Mouse (Mus musculus) heart, adult 2 months (tissue): Measurements from ENCODE around the gene Zfp518b. TPM values are rescaled to one million over a fixed set of nuclear protein-coding genes. Genes with fewer than 3 reads are reported as not detected.
A peak's percentile ranks its signal among the peaks of the same experiment; 100 is the strongest.

ENCODE experiments used
- DNase-seq, 2 experiments: peaks; one replicate each; pipeline ENCODE4 v3.0.0; 2021
- H3K27ac ChIP-seq: fragments of 200-600 bp; 2 replicates; pipeline ENCODE4 v1.8.1; 2022
- H3K27me3 ChIP-seq: fragments of 200-500 bp; 2 replicates; pipeline ENCODE4 v1.6.1; 2012; ENCODE audit warnings: mild to moderate bottlenecking, low read length, inconsistent platforms, mixed read lengths; ENCODE audit not compliant: control insufficient read depth, insufficient read depth
- H3K36me3 ChIP-seq: fragments of 200-500 bp; 2 replicates; pipeline ENCODE4 v1.6.1; 2012; ENCODE audit warnings: low read length, inconsistent platforms; ENCODE audit not compliant: control insufficient read depth, insufficient read depth
- H3K4me1 ChIP-seq: fragments of 200-500 bp; 2 replicates; pipeline ENCODE4 v1.6.1; 2011; ENCODE audit warnings: low read length; ENCODE audit not compliant: control insufficient read depth, insufficient read depth
- H3K4me3 ChIP-seq: fragments of 200-600 bp; 2 replicates; pipeline ENCODE4 v1.8.1; 2022
- H3K79me2 ChIP-seq: fragments of 200-500 bp; replicated peaks from 2 replicates; pipeline ENCODE4 v1.6.1; 2012; ENCODE audit warnings: mild to moderate bottlenecking, inconsistent platforms, low read length, moderate library complexity, mixed read lengths; ENCODE audit not compliant: control insufficient read depth, insufficient read depth
- H3K9ac ChIP-seq: fragments of 200-500 bp; 2 replicates; pipeline ENCODE4 v1.6.1; 2012; ENCODE audit warnings: low read depth, mild to moderate bottlenecking, control low read depth, inconsistent platforms, low read length, mixed read lengths
- CTCF ChIP-seq: fragments of 200-600 bp; IDR thresholded peaks from 2 replicates; pipeline ENCODE4 v1.8.1; 2022; ENCODE audit warnings: antibody characterized with exemption, mild to moderate bottlenecking, moderate library complexity
- EP300 ChIP-seq: fragments of 200-500 bp; IDR thresholded peaks from 2 replicates; pipeline ENCODE4 v1.6.1; 2011; ENCODE audit warnings: low read depth, low read length, control low read depth; ENCODE audit not compliant: insufficient read depth
- POLR2A ChIP-seq: fragments of 200-500 bp; IDR thresholded peaks from 2 replicates; pipeline ENCODE4 v1.6.1; 2011; ENCODE audit warnings: mild to moderate bottlenecking, low read depth, low read length, control low read depth; ENCODE audit not compliant: insufficient read depth
- WGBS: fragments of 180-500 bp; shearing (Covaris S2); methylation state at CpG from one replicate; pipeline ENCODE4 v1.1.7; 2018; 5-methylcytosine and 5-hydroxymethylcytosine counted together
- intact Hi-C: fragments of 180-260 bp; cut with DNase I; formaldehyde crosslinking; loops from one replicate; pipeline ENCODE4 v1.15.1; 2025
- polyA plus RNA-seq: library from polyadenylated mRNA; depleted of rRNA; stranded (reverse); fragments of >200 nt; gene quantifications from 2 replicates; pipeline ENCODE4 v1.2.3, GENCODE M21; 2012; rRNA removed
- total RNA-seq, 2 experiments: library from RNA; stranded (reverse); gene quantifications; 2 replicates each; pipeline ENCODE4 v1.2.3; 2021

Zfp518b gene
- total and polyA plus RNA-seq, 3 experiments = 1.4 to 4.8 (median 4.0) TPM

GRCm38 (mm10) chr5:38626883-38627282, 57.7 kb downstream of the Zfp518b start:
- Histone ChIP-seq H3K79me2 (no peaks in the 10 kb centered on the region), H3K4me1 (no peaks in the 10 kb centered on the region), H3K27ac (no peak overlapping the region), H3K27me3 (no peaks in the 10 kb centered on the region), H3K9ac (no peak overlapping the region), H3K36me3 (no peaks in the 10 kb centered on the region), H3K4me3 (no peak overlapping the region)
- 61% methylated on average over 3 of the region's 3 CpGs for WGBS
- intact Hi-C loops = no loop called here
- TF ChIP-seq POLR2A = no peak
- no peak for TF ChIP-seq CTCF
- TF ChIP-seq EP300 = no peak
- no peak for DNase-seq

GRCm38 (mm10) chr5:38620783-38621182, 63.8 kb downstream of the Zfp518b start:
- no peak overlapping the region for H3K4me3 ChIP-seq
- peak in 1 of 2 experiments; percentile 28 for DNase-seq
- no peak overlapping the region for H3K27ac ChIP-seq
- intact Hi-C loops = no loop called here
- H3K27me3 ChIP-seq = no peaks in the 10 kb centered on the region
- no peak overlapping the region for H3K9ac ChIP-seq
- WGBS = 8% methylated on average over 5 of the region's 5 CpGs
- no peaks in the 10 kb centered on the region for H3K36me3 ChIP-seq
- H3K79me2 ChIP-seq = no peaks in the 10 kb centered on the region
- TF ChIP-seq CTCF (peak; percentile 66), POLR2A (no peak)
- no peaks in the 10 kb centered on the region; the same call in 1 of the 2 replicates for H3K4me1 ChIP-seq

GRCm38 (mm10) chr5:38618908-38619307, 65.7 kb downstream of the Zfp518b start:
- no peak for DNase-seq
- WGBS = 24% methylated on average over 3 of the region's 3 CpGs
- Histone ChIP-seq H3K27me3 (no peaks in the 10 kb centered on the region), H3K4me3 (no peak overlapping the region), H3K4me1 (no peaks in the 10 kb centered on the region; the same call in 1 of the 2 replicates), H3K9ac (no peak overlapping the region), H3K79me2 (no peaks in the 10 kb centered on the region), H3K36me3 (no peaks in the 10 kb centered on the region), H3K27ac (no peak overlapping the region)
- intact Hi-C loops = no loop called here
- no peak for TF ChIP-seq EP300
- TF ChIP-seq CTCF = no peak
- no peak for TF ChIP-seq POLR2A

Other genes with a start within 250 kb of the Zfp518b start
- 1 to 10 TPM; 1.3 to 1.6 TPM for gene Slc2a9, start 181.7 kb downstream of the Zfp518b start, total RNA-seq
- gene Slc2a9, start 181.7 kb downstream of the Zfp518b start, polyA plus RNA-seq = 1.6 and 1.9 TPM in 2 replicates
- gene Wdr1, start 121.6 kb downstream of the Zfp518b start, total RNA-seq = 100 to 1,000 TPM; 107 to 119 TPM
- 105 and 144 TPM in 2 replicates for gene Wdr1, start 121.6 kb downstream of the Zfp518b start, polyA plus RNA-seq
- gene Clnk, start 192.0 kb upstream of the Zfp518b start, total RNA-seq = not detected
- 0.08 TPM in 1 of 2 replicates, not detected in the other for gene Clnk, start 192.0 kb upstream of the Zfp518b start, polyA plus RNA-seq